Mouse (Mus musculus): Measurements from ENCODE around the gene Tubb1.

Gene Tubb1

GRCm38 (mm10) chr2:174443046-174443445 is 7.4 kb upstream of the Tubb1 start:
- DNase-seq (ENCODE audit: low read depth, low spot score): no peak

GRCm38 (mm10) chr2:174444359-174444758 is 6.1 kb upstream of the Tubb1 start:
- DNase-seq (ENCODE audit: low read depth, low spot score): peak; percentile 51

GRCm38 (mm10) chr2:174445018-174445417 is 5.5 kb upstream of the Tubb1 start:
- no peak for DNase-seq (ENCODE audit: low read depth, low spot score)

GRCm38 (mm10) chr2:174446492-174446891 is 4.0 kb upstream of the Tubb1 start:
- no peak for DNase-seq (ENCODE audit: low read depth, low spot score)

- no peak for DNase-seq (ENCODE audit: low read depth, low spot score)
Observed at GRCm38 (mm10) chr2:174446905-174447304, 3.6 kb upstream of the Tubb1 start.

- DNase-seq (ENCODE audit: low read depth, low spot score): no peak
Observed at GRCm38 (mm10) chr2:174448405-174448804, 2.1 kb upstream of the Tubb1 start.

GRCm38 (mm10) chr2:174453681-174454080 is 3.2 kb downstream of the Tubb1 start:
- no peak for DNase-seq (ENCODE audit: low read depth, low spot score)

- DNase-seq (ENCODE audit: low read depth, low spot score): no peak
Observed at GRCm38 (mm10) chr2:174459365-174459764, 8.9 kb downstream of the Tubb1 start.

GRCm38 (mm10) chr2:174463370-174463769 is 12.9 kb downstream of the Tubb1 start:
- DNase-seq (ENCODE audit: low read depth, low spot score): no peak

- peak; percentile 96 for DNase-seq (ENCODE audit: low read depth, low spot score)
Observed at GRCm38 (mm10) chr2:174463789-174464523, 13.5 kb downstream of the Tubb1 start, which contains the start of gene Atp5e. TSS of gene Atp5e (minus strand) at chr2:174464105.

GRCm38 (mm10) chr2:174470333-174470732 is 19.8 kb downstream of the Tubb1 start:
- DNase-seq (ENCODE audit: low read depth, low spot score): no peak

GRCm38 (mm10) chr2:174470786-174471405 is 20.4 kb downstream of the Tubb1 start:
- DNase-seq (ENCODE audit: low read depth, low spot score): no peak

GRCm38 (mm10) chr2:174472407-174472806 is 21.9 kb downstream of the Tubb1 start:
- no peak for DNase-seq (ENCODE audit: low read depth, low spot score)

GRCm38 (mm10) chr2:174472818-174473549 is 22.5 kb downstream of the Tubb1 start, which contains the start of gene Prelid3b:
TSS of gene Prelid3b (minus strand) at chr2:174473081.
- peak; percentile 100 for DNase-seq (ENCODE audit: low read depth, low spot score)

GRCm38 (mm10) chr2:174473550-174473927 is 23.0 kb downstream of the Tubb1 start:
- DNase-seq (ENCODE audit: low read depth, low spot score): no peak

GRCm38 (mm10) chr2:174477543-174478319 is 27.2 kb downstream of the Tubb1 start:
- DNase-seq (ENCODE audit: low read depth, low spot score): no peak

GRCm38 (mm10) chr2:174478746-174479145 is 28.3 kb downstream of the Tubb1 start:
- DNase-seq (ENCODE audit: low read depth, low spot score): no peak

- DNase-seq (ENCODE audit: low read depth, low spot score): no peak
Observed at GRCm38 (mm10) chr2:174487005-174487404, 36.5 kb downstream of the Tubb1 start.

GRCm38 (mm10) chr2:174492858-174493257 is 42.4 kb downstream of the Tubb1 start:
- DNase-seq (ENCODE audit: low read depth, low spot score): peak; percentile 40

GRCm38 (mm10) chr2:174500814-174501503 is 50.5 kb downstream of the Tubb1 start:
- DNase-seq (ENCODE audit: low read depth, low spot score): no peak

- no peak for DNase-seq (ENCODE audit: low read depth, low spot score)
Observed at GRCm38 (mm10) chr2:174501517-174501916, 51.0 kb downstream of the Tubb1 start.
